Mouse (Mus musculus) cerebellum, adult 2 months (tissue): Measurements from ENCODE around the gene Trpm8.

Experiments used
- CTCF ChIP-seq: fragments of 200-500 bp; IDR thresholded peaks from 2 replicates; pipeline ENCODE4 v1.5.1; 2011; ENCODE audit warnings: low read depth, mild to moderate bottlenecking, control low read depth, low read length, moderate library complexity, borderline replicate concordance; ENCODE audit not compliant: insufficient read depth
- POLR2A ChIP-seq: fragments of 200-500 bp; IDR thresholded peaks from 2 replicates; pipeline ENCODE4 v1.6.1; 2011; ENCODE audit warnings: low read length, control low read depth, borderline replicate concordance; ENCODE audit not compliant: insufficient read depth

GRCm38 (mm10) chr1:88350761-88351160 is 73.3 kb downstream of the Trpm8 start:
- TF ChIP-seq POLR2A (no peak), CTCF (no peak)
